Mouse (Mus musculus) cerebellum, adult (tissue): ENCODE results near the gene Pds5b.
A peak's percentile ranks its signal among the peaks of the same experiment; 100 is the strongest.
"Not testable (repeated sequence)": the region's sequence is repeated elsewhere in the genome, so short reads cannot be mapped to it uniquely, and the experiment has no call there.

Experiments
- ATAC-seq: cut with Nextera tagmentation; 2 replicates; pipeline ENCODE4 v1.9.2; 2017; ENCODE audit warnings: mild to moderate bottlenecking, moderate library complexity, mixed read lengths; ENCODE audit not compliant: insufficient number of reproducible peaks, low FRiP score, low TSS enrichment

The Pds5b gene

DNA sequence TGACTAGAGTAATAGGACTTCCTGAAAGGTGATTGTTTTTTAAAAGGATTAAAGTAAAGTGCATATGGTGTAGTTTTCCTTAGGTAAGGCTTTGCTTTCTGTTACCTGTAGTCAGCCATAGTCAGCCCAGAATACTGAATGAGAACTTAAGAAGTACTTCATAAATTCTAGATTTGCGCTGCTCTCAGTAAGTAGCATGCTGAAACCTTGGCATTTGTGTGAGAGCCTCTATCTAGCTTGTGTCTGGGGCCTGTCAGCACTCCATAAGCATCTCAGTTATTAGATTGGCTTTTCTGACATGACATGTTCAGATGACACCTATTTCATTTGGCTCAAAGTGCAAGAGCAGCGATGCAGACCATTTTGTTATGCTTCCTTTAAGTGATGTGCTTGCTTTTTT, 19.7 kb downstream of the Pds5b start:
- no peak for ATAC-seq

DNA sequence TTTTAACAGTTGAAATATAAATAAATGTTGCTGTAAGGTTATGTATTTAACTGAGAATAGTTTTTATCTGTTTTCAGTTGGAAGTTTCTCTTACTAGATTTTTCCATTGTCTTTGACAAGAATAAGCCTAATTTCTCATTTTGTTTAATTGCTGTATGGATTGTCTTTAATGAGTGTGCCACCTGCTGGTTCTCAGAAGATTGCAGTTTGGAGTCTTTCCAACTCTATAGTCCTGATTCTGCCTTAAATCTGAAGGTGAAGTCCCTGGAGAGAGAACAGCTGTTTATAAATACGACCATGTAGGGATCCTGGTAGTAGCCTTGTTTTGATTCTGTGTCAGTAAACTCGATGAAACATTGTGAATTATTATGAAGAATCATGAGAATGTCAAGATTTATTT, 29.2 kb downstream of the Pds5b start:
- no peak for ATAC-seq

DNA sequence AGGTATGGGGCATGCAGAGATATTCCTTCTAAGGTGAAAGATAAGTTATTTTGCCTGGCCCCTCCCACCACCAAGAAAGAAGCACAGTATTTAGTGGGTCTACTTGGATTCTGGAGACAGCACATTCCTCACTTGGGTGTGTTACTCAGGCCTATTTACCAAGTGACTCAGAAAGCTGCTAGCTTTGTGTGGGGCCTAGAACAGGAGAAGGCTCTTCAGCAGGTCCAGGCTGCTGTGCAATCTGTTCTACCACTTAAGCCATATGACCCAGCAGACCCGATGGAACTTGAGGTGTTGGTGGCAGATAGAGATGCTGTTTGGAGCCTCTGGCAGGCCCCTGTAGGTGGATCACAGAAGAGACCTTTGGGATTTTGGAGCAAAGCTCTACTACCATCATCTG, 33.1 kb downstream of the Pds5b start:
- ATAC-seq = not testable (repeated sequence)

DNA sequence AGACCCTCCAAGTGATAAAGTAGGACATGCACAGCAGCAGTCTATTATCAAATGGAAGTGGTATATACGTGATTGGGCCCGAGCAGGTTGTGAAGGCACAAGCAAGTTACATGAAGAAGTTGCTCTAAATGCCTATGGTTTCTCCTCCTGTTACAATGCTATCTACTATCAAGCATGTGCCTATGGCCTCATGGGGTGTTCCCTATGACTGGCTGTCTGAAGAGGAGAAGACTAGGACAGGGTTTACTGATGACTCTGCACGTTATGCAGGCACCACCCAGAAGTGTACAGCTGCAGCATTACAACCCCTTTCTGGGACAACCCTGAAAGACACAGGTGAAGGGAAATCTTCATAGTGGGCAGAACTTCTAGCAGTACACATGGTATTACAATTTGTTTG, 33.6 kb downstream of the Pds5b start:
- not testable (repeated sequence) for ATAC-seq

DNA sequence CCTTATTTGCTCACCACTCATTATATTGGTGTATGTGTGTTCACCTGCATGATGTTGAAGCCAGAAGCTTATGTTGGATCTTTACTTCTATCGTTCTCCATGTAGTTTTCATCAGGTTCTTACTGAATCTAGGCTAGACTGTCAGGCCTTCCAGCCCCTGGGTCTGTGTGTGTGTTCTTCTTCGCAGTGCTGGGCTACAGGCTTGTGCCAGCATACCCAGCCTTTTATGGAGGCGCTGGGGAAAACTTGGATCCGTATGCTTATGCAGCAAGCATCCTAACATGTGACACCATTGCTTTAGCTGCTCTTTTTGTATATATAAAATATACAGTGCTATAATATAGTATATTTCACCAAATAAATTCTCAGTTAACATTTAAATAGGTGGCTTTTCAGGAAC, 38.0 kb downstream of the Pds5b start:
- no peak for ATAC-seq

DNA sequence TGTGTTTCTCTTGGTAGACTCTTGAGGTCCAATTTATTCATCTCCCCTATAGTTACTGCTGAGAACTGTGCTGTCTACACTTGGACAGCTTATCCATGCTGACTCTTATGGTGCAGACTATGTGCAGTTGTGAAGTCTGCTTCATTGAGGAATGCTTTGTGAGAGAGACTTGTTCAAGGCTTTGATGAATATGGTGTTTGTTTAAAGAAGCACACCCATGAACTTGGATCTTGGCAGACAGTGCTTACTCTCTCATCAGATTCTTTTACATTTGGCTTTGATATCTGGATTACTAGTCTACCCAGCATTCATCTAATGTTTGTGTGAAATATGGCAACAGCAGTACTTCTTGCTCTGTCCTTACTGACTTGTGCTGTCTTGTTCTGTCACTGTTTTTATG, 39.9 kb downstream of the Pds5b start:
- no peak for ATAC-seq

DNA sequence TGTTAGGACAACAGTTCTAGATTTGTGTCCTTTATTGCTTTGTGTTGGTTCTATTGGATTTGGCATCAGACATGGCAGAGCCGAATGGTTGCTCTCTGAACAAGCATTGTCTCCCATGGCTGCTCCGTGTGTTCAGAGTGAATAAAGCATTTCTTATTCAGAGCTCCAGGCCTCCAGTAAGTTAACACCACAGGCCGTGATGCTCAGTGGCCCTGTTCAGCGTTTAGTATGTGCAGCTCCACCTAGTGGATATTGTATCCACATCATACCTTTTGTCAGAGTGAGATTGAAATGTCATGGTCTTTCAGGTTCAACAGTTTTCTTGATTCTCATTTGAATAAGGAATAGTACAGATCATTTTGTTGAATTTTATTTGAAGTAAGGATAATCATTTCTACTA, 44.2 kb downstream of the Pds5b start:
- peak; percentile 70; the same call in 1 of the 2 replicates for ATAC-seq

DNA sequence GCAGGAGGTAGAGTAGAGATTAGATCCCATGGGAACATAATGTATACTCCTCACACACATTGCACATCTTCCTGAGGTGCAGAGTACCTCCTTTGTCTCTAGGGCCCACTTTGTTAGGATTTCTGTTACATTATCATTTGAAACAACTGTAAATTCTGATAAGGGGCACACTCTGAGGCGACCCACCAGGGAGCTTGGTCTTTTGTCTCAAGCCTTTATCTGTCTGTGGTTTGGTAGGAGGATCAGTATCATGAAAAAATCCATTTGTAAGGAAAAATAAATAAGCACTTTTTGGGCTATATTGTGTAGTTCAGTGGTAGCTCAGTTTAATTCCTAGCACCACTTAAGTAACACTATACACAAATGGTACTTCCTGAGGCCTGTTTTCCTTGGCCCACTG, 51.1 kb downstream of the Pds5b start:
- ATAC-seq = no peak

DNA sequence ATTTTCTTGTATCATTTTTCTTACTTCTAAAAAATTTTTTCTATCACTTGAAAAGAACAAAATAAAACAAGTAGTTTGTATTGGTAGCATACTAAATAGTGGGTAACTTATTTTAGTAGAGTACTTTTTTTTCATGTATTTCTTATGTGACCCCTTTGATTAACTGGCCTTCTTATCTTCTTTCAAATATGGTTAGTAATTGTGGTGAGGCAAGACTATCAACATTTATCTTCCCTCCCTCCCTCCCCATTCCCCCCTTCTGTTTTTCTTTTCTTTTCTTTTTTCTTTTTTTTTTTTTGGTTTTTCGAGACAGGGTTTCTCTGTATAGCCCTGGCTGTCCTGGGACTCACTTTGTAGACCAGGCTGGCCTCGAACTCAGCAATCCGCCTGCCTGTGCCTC, 63.5 kb downstream of the Pds5b start:
- ATAC-seq = not testable (repeated sequence)

DNA sequence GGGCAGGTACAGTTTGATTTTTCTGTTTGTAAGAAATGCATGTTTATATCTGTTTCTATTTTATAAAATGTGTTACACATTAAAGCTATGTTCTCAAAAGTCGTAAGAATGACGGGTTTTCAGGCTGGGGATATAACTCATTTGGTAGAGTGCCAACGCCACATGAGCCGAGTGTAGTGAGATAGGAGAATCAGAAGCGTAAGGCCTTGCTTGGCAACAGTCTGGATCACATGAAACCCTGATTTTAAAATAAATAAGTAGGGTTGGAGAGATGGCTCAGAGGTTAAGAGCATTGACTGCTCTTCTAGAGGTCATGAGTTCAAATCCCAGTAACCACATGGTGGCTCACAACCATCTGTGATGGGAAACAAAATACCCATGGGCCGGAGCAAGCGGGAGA, 65.8 kb downstream of the Pds5b start:
- ATAC-seq = no peak

DNA sequence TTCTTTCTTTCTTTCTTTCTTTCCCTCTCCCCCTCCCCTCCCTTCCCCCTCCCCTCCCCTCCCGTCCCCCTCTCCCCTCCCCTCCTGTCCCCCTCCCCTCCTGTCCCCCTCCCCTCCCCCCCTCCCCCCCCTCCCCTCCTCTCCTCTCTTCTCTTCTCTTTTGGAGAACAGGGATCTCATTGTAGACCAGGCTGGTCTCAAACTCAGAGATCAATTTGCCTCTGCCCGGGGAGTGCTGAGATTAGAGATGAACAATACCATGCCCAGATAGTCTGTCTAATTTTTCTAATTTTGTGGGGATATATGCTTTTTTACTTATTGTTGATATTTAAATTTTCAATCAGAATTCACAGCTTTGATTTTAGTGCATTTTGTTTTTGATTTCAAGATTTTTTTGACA, 67.1 kb downstream of the Pds5b start:
- no peak for ATAC-seq

DNA sequence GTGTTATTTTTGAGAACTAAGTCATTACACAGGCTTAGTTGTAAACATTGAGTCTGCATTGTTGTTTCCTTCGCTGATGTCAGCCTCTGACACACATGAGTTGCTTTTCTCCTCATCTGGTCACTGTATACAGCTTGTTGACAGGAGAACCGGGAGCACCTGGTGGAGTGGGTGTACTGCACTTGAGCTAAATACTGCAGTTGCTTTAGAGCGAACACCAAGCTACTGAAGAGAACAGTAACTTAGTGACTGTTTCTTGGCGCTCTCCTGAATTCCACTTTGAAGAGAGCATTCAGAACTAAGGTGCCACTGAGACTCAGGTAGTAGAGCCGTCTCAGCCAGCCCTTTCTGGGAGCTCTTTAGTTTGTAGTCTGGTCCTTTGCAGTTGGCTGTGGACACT, 83.1 kb downstream of the Pds5b start:
- ATAC-seq = no peak

DNA sequence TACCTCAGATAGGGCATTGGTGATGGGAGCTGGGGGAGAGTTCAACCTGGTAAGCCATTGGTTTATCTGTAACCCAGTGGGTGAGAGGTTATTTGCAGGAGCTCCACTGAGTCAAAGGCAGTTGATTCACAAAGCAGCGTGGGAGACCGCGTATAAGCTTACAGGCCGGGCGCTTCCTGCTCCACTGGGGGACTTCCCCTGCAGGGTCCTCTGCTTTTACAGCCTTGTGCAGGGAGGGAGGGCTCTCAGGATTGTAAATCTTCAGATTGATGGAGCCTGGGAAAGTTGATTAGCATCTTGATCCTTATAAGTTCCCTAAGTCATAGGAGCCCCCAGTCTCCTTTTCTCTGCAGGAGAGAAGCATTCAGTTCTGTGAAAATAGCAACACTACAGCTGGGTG, 98.9 kb downstream of the Pds5b start:
- ATAC-seq = no peak

DNA sequence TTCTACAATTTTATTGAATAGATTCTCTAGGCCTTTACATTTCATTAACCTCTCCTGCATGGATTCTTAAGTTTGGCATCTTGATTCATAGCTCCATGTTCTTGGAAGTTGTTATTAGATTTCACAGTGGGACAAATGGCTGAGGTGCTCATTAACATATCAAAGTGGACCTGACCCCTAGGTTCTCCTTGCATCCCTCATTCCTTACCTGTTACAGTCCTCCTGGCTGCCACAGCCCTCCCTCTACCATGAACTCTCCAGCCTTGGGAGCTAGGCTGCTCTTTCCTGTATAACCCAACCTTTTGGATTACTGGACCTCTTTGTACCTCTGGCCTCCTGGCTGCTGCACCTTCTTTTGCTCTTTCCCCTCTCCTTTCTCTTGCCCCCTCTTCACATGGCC, 99.5 kb downstream of the Pds5b start:
- ATAC-seq = no peak

DNA sequence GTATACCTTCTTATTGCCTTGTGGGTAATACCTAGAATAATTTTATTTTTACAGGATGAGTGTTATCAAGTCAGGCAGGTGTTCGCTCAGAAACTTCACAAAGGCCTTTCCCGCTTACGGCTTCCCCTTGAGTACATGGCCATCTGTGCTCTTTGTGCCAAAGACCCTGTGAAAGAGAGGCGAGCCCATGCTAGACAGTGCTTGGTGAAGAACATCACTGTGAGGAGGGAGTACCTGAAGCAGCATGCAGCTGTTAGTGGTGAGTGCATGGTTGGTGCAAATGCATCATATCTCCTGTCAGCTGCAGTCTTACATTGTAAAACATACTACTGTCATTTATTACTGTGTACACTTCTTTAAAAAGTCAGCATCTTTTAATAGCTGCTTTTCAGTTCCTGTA, 114.7 kb downstream of the Pds5b start:
- ATAC-seq = no peak

DNA sequence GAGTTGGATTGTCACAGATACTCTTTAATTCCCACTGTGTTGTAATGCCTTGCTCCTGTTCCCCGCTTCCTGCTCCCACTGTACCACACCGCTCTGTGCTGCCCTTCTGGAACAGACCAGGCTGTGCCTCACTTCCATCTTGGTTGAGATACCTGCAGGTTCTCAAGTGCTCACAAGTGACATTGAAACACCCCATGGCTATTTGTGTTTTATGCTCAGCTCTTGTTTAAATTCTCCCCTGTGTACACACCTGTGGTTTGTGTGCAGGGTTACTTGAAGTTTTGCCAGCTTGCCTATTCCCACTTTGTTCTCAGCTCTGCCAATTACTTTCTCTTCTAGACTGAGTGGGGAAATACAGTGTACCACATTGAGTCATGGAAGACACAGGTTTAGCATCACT, 115.5 kb downstream of the Pds5b start:
- ATAC-seq = no peak

DNA sequence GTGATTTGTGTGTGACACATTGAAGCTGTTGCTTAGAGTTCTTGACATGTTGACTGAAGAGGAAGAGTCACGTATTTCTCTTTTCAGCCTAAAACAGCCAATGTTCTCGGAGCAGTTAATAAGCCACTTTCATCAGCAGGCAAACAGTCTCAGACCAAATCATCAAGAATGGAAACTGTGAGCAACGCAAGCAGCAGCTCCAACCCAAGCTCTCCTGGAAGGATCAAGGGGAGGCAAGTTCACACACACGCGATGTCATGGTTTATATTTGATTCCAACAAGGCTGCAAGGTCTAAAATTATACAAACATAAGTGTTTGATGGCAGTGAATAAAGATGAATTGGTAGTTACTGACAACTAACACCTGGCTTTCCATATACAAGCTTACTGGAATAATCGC, 120.6 kb downstream of the Pds5b start:
- no peak for ATAC-seq

DNA sequence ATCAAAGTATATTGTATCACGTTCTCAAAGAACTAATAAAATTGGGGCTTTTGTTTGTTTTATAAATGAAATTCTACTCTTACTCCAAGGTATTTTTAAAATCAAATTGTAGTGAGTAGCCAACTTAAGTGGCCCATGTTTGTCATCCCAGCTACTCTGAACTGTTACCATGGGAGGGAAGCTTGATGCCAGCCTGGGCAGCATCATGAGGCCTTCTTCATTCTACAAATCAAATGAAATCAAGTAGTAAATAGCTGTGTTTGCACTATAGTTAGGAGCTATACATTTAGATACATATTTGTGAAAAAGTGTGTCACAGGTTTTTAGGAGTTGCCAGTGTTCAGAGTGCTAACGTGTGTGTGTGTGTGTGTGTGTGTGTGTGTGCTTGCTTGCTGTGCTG, 126.5 kb downstream of the Pds5b start:
- no peak for ATAC-seq

DNA sequence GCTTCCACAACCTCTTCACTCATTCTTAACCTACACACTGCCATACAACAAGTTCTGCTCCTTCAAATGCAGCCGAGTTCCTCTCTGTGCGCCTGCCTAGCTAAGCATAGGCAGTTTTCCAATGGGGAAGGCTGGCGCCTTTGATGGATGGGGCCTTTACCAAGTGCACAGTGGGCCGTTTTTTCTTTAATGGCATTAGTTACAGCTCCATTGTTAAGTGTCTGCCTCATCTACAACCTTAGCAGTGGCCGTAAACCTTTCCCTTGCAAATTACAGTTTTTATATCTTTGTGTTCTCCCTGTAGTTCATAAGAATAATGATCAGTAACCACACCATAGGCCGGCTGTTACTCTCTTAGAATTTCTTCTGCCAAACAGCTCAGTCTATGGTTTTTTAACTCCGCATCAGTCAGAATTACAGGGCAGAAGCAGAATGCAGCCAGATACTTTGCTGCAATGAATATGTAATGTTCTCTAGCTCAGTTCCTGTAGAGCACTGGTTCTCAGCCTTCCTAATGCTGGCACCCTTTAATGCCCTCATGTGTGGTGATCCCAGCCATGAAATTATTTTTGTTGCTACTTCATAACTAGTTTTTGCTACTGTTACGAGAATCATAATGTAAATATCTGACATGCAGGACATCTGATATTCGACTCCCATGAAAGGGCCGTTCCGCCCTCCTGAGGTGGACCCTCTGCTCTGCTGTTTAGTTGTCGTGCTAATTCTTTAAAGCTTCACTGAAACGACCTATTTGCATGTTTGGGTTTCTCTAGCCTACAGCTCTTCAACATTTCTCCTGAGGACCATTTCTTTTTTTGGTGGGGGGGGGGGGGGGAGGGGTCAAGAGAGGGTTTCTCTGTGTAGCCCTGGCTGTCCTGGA, 140.8 kb downstream of the Pds5b start:
- no peak for ATAC-seq

DNA sequence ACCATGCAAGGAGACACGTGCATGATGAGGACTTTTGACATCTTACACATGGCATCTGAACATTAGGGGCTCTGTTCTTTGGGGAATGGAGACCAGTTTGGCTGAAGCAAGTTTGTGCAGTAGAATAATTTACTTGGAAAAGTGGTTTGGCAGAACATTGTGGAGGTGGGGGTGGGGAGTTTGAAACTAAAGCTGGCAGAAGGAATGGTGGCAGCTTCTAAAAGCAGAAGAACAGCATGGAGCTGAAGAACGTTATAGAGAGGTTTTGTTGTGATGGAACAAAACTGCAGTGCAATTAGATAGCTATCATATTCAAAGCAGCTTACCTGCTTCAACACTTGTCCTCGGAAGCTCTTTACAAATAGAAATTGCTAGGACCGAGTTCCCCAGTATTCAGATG, 141.9 kb downstream of the Pds5b start:
- no peak for ATAC-seq

DNA sequence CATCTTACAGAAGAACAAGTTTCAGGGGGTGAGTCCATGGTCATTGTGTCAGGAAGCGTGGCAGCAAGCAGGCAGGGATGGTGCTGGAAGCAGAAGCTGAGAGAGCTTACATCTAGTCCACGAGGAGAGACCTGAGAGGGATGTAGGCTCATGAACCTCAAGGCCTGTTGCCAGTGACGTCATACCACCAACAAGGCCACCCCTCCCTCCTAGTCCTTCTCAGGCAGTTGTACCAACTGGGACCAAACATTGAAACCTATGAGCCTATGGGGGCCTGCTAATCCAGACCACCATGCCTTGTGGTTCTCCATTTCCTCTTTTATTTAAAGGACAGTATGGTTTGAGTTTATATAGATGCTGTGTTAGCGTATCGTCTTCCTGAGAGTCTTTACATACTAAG, 143.2 kb downstream of the Pds5b start:
- no peak for ATAC-seq

DNA sequence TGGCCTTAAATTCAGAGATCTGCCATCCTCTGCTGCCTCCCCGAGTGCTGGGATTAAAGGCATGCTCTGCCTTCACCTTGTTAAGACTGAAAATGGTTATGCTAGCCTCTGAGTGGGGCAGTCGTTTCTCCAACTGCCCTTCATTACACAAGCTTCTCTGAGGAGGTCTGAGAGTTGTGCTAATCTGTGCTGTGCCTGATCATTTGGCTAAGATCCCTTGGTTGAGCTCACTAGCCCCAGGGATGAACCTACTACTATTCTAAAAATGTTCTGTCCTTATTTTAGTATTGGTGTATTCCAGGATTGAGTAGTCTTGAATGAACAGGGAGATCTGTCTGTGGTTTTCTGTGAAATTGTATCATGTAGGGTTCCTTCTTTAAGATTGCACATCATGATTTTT, 144.5 kb downstream of the Pds5b start:
- no peak for ATAC-seq

DNA sequence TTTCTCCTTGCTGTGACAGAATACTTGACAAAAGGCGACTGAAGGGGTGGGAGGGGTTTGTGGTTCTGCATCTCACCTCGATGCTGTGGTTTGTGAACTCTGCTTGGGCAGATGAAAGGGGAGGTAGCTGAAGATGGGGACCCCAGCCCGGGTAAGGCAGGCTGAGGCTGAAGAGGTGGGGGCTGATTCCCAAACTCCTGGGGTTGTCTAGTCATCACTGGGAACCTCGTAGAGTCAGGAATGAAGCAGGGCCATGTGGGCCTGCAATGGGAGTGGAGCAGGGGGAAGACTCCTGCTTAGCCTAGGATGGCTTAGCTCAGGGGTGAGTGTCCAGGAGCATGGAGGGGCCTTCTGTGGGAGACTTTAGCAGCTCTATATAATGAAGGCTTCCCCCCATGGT, 145.3 kb downstream of the Pds5b start:
- no peak for ATAC-seq
